ENCODE assay signal across 21 mouse cellular contexts in the genomic region with DNA sequence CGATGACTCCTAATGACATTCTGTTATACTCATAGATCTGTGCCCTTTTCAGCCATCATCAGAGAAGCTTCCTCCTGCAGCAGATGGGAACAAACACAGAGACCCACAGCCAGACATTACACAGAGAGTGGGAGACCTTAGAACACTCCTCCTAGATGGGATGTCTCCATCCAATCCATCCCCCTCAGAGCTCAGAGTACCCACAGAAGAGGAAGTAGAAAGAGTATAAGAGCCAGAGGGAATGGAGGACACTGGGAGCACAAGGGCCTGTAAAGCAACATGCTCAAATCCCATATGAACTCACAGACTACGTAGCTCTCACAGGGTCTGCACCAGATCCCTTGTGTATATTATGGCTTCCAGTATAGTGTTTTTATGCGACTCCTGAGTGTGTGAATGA.
"Had no signal": no experiment of that assay in that cellular context is flagged by ENCODE, and none has a peak within 500 bp of the region (broad histone marks: within the 10 kb centered on the region; RNA-seq: fewer than 3 reads in every experiment).

No protein-coding gene starts in this region.

- H3K4me1 ChIP-seq: heart, embryonic 13.5 days; heart, embryonic 15.5 days; hindbrain, embryonic 13.5 days; hindbrain, embryonic 15.5 days; liver, embryonic 13.5 days had no signal

- H3K4me3 ChIP-seq: gastrocnemius, adult 2 months; heart, adult 2 months; heart, embryonic 13.5 days; heart, embryonic 15.5 days; hindbrain, embryonic 13.5 days; hindbrain, embryonic 15.5 days; left cerebral cortex, adult 2 months; limb, embryonic 10.5 days; limb, embryonic 12.5 days; liver, embryonic 13.5 days had no signal

- DNase-seq: gastrocnemius, adult 2 months; gastrocnemius, postnatal 10 days; gastrocnemius, postnatal 25 days; heart, adult 2 months; heart, postnatal 14 days; heart, postnatal 36 days; kidney, adult 11 months; kidney, adult 8-10 months; kidney, postnatal 10 days; kidney, postnatal 36 days; liver; liver, embryonic 13.5 days had no signal

- H3K27ac ChIP-seq: gastrocnemius, adult 2 months; heart, adult 2 months; heart, embryonic 13.5 days; heart, embryonic 15.5 days; hindbrain, embryonic 13.5 days; hindbrain, embryonic 15.5 days; hindbrain, postnatal 0 days; left cerebral cortex, adult 2 months; limb, embryonic 10.5 days; limb, embryonic 12.5 days; liver, embryonic 13.5 days had no signal

- ATAC-seq: hindbrain, postnatal 0 days; intestine, embryonic 16.5 days had no signal
